ENCODE assay signal across 12 mouse cellular contexts in genomic region chr9:120853032-120853597, GRCm38 (mm10).
DNase-seq lines count a peak whose midpoint lies in the region; ATAC-seq and TF ChIP-seq lines count a peak whose summit lies in the region.
"Had no signal": no experiment of that assay in that cellular context is flagged by ENCODE, and none has a peak within 500 bp of the region (broad histone marks: within the 10 kb centered on the region; RNA-seq: fewer than 3 reads in every experiment).

No protein-coding gene starts in this region.

- TF ChIP-seq POLR2A in kidney, adult 2 months (IDR thresholded peaks at IDR 0.05; ENCODE audit: low read depth, low read length) = no peak

- ATAC-seq in heart, embryonic 14.5 days (ENCODE audit: insufficient number of reproducible peaks, insufficient read depth, low FRiP score, low read depth) = no peak
- ATAC-seq in stomach, embryonic 16.5 days (ENCODE audit: insufficient read depth, low FRiP score) = no peak
- ATAC-seq: activated CD4-positive, CD25-positive, alpha-beta regulatory T cell, adult 4 months; lung, postnatal 0 days had no signal

- no peak overlapping the region for H3K4me2 ChIP-seq in heart, embryonic 14.5 days (ENCODE audit: low read length)
- H3K4me2 ChIP-seq in stomach, embryonic 16.5 days (ENCODE audit: low read depth, low read length) = no peak overlapping the region

- WGBS in kidney, adult 2 months = 73% methylated on average over 8 of the region's 8 CpGs
- 92% methylated on average over 8 of the region's 8 CpGs for WGBS in heart, embryonic 14.5 days
- 72% methylated on average over 8 of the region's 8 CpGs for WGBS in stomach, embryonic 16.5 days

- TF ChIP-seq CTCF in kidney, adult 2 months (conservative IDR thresholded peaks at IDR 0.05; ENCODE audit: insufficient read depth, insufficient read length, low read depth, low read length) = no peak

- H3K9me3 ChIP-seq in heart, embryonic 14.5 days (ENCODE audit: control insufficient read depth, low read length) = no peaks in the 10 kb centered on the region
- H3K9me3 ChIP-seq in stomach, embryonic 16.5 days (replicated peaks; ENCODE audit: control insufficient read depth, low read length) = no peaks in the 10 kb centered on the region

- peak overlapping the region; percentile 82 for H3K27ac ChIP-seq in kidney, adult 2 months (ENCODE audit: insufficient read depth, low read depth, low read length)
- peak overlapping the region; percentile 61 to 77 for H3K27ac ChIP-seq in heart, embryonic 14.5 days (replicated peaks in 1 of 2; ENCODE audit: control insufficient read depth in 1 of 2, insufficient read depth in 1 of 2, low read depth in 2 of 2, low read length in 2 of 2)
- peak overlapping the region; percentile 16; the same call in 1 of the 2 replicates for H3K27ac ChIP-seq in stomach, embryonic 16.5 days (ENCODE audit: low read length)

- peak overlapping the region; percentile 43; the same call in 1 of the 2 replicates for H3K9ac ChIP-seq in heart, embryonic 14.5 days (ENCODE audit: low read length)
- H3K9ac ChIP-seq in stomach, embryonic 16.5 days (ENCODE audit: low read length) = no peak overlapping the region

- no peak for DNase-seq in kidney, adult 2 months
- no peak for DNase-seq in kidney, adult 11 months
- DNase-seq in ovary, adult 18-20 months (ENCODE audit: low spot score) = peak; percentile 38
- no peak for DNase-seq in ovary, postnatal 10 days (ENCODE audit: low spot score)
- DNase-seq in spleen, postnatal 4 days (ENCODE audit: low spot score in 2 of 2) = no peak
- DNase-seq: cerebellum, postnatal 25 days; thymus, postnatal 25 days had no signal

- no peaks in the 10 kb centered on the region for H3K36me3 ChIP-seq in kidney, adult 2 months (ENCODE audit: control insufficient read depth, insufficient read depth, low read length)
- no peaks in the 10 kb centered on the region for H3K36me3 ChIP-seq in heart, embryonic 14.5 days (ENCODE audit: control insufficient read depth, insufficient read depth, low read length)
- no peaks in the 10 kb centered on the region for H3K36me3 ChIP-seq in stomach, embryonic 16.5 days (ENCODE audit: control insufficient read depth, insufficient read depth, low read length)

- H3K4me3 ChIP-seq in kidney, adult 2 months (ENCODE audit: insufficient read depth, low read depth, low read length) = no peak overlapping the region
- H3K4me3 ChIP-seq in heart, embryonic 14.5 days (ENCODE audit: control insufficient read depth in 1 of 2, insufficient read depth in 1 of 2, low read depth in 1 of 2, low read length in 2 of 2) = no peak overlapping the region
- H3K4me3 ChIP-seq in stomach, embryonic 16.5 days (replicated peaks; ENCODE audit: low read length) = no peak overlapping the region
- H3K4me3 ChIP-seq: erythroblast, embryonic 14.5 days had no signal

- 0 out of 2 replicates have a peak, but pooled peaks cover 3% of the 10 kb centered on the region for H3K4me1 ChIP-seq in kidney, adult 2 months (ENCODE audit: control insufficient read depth, insufficient read depth, low read length)
- peaks cover 30 to 31% of the 10 kb centered on the region in 2 experiments for H3K4me1 ChIP-seq in heart, embryonic 14.5 days (ENCODE audit: control insufficient read depth in 2 of 2, insufficient read depth in 2 of 2, low read length in 2 of 2)
- no peaks in the 10 kb centered on the region for H3K4me1 ChIP-seq in stomach, embryonic 16.5 days (ENCODE audit: control insufficient read depth, insufficient read depth, low read length)

- no peaks in the 10 kb centered on the region for H3K27me3 ChIP-seq in kidney, adult 2 months (replicated peaks; ENCODE audit: control insufficient read depth, insufficient read depth, low read length)
- H3K27me3 ChIP-seq in heart, embryonic 14.5 days (ENCODE audit: control insufficient read depth, insufficient read depth, low read length) = no peaks in the 10 kb centered on the region
- H3K27me3 ChIP-seq in stomach, embryonic 16.5 days (ENCODE audit: control insufficient read depth, insufficient read depth, low read length) = no peaks in the 10 kb centered on the region

Comparison
In these comparisons a context has a peak if more than half of its experiments do, and no peak if none do; other contexts are left out.
1. H3K27ac ChIP-seq: peak in every context shown above with its lines; median percentile 82 in kidney, adult 2 months; 69 in heart, embryonic 14.5 days; 16 in stomach, embryonic 16.5 days.